Mouse (Mus musculus) ES-E14 (cell line): ENCODE data around the gene Zfp213. TPM values are rescaled to one million over a fixed set of nuclear protein-coding genes. Genes with fewer than 3 reads are reported as not detected.
A peak's percentile ranks its signal among the peaks of the same experiment; 100 is the strongest.

ENCODE experiments used
- DNase-seq: peaks from one replicate; pipeline ENCODE4 v3.0.0-alpha.2; 2013; ENCODE audit warnings: low read depth, low spot score
- H3K27ac ChIP-seq: 2 replicates; pipeline ENCODE4 v1.5.1; 2012; ENCODE audit warnings: low read depth, mild to moderate bottlenecking, low read length, moderate library complexity, mixed read lengths; ENCODE audit not compliant: poor library complexity, insufficient read depth, severe bottlenecking
- H3K36me3 ChIP-seq: 2 replicates; pipeline ENCODE4 v1.6.1; 2012; ENCODE audit warnings: mild to moderate bottlenecking, low read length, moderate library complexity, mixed read lengths; ENCODE audit not compliant: control insufficient read depth, poor library complexity, insufficient read depth, severe bottlenecking
- H3K4me1 ChIP-seq, 2 experiments: fragments of 150-350 bp in 1 of 2; sonication (generic) in 1 of 2; 2 replicates each; pipeline ENCODE4 v1.6.1; 2012; ENCODE audit warnings: low read length in 2 of 2, mild to moderate bottlenecking in 1 of 2, mixed read lengths in 1 of 2; ENCODE audit not compliant: control insufficient read depth in 2 of 2, insufficient read depth in 2 of 2, poor library complexity in 1 of 2
- H3K4me3 ChIP-seq, 2 experiments: fragments of 150-350 bp in 1 of 2; sonication (generic) in 1 of 2; 2 replicates each; pipeline ENCODE4 v1.5.1; 2012; ENCODE audit warnings: low read length in 2 of 2, low read depth in 1 of 2, mild to moderate bottlenecking in 1 of 2, mixed read lengths in 1 of 2; ENCODE audit not compliant: insufficient read depth in 1 of 2, poor library complexity in 1 of 2, severe bottlenecking in 1 of 2
- H3K9ac ChIP-seq: 2 replicates; pipeline ENCODE4 v1.6.1; 2012; ENCODE audit warnings: low read depth, mild to moderate bottlenecking, low read length, mixed read lengths; ENCODE audit not compliant: poor library complexity, insufficient read depth, severe bottlenecking
- H3K9me3 ChIP-seq: fragments of 150-350 bp; sonication (generic); 2 replicates; pipeline ENCODE4 v1.6.1; 2012; ENCODE audit warnings: low read depth, mild to moderate bottlenecking, low read length; ENCODE audit not compliant: control insufficient read depth, insufficient read depth
- CHD2 ChIP-seq: IDR thresholded peaks from 2 replicates; pipeline ENCODE4 v1.6.1; 2014; ENCODE audit warnings: mild to moderate bottlenecking, low read depth, low read length, inconsistent platforms
- HCFC1 ChIP-seq: IDR thresholded peaks from 2 replicates; pipeline ENCODE4 v1.6.1; 2012; ENCODE audit warnings: low read length, inconsistent platforms, borderline replicate concordance; ENCODE audit not compliant: insufficient read depth
- MAFK ChIP-seq: IDR thresholded peaks from 2 replicates; pipeline ENCODE4 v1.6.1; 2014; ENCODE audit warnings: mild to moderate bottlenecking, low read depth, low read length, inconsistent platforms; ENCODE audit not compliant: insufficient read depth
- ZC3H11A ChIP-seq: IDR thresholded peaks from 2 replicates; pipeline ENCODE4 v1.6.1; 2012; ENCODE audit warnings: low read depth, mild to moderate bottlenecking, inconsistent platforms, low read length, borderline replicate concordance
- ZNF384 ChIP-seq: IDR thresholded peaks from 2 replicates; pipeline ENCODE4 v1.6.1; 2012; ENCODE audit warnings: low read depth, low read length, inconsistent platforms
- in situ Hi-C, 2 experiments: fragments of 600-800 bp; cut with MboI; formaldehyde crosslinking; loops; one replicate each; pipeline ENCODE4 v1.15.1; 2025; ENCODE audit warnings: low sequenced_read_pairs in 2 of 2, inconsistent platforms in 1 of 2; ENCODE audit not compliant: unreplicated experiment in 2 of 2
- total RNA-seq: library from RNA; depleted of rRNA; stranded (reverse); fragments of 300-350 nt; gene quantifications from 2 replicates; pipeline ENCODE4 v1.2.3, GENCODE M21; 2012

The Zfp213 gene
- total RNA-seq, 1 experiment = 8.4 TPM

- in situ Hi-C loops = no loop called here
- Histone ChIP-seq H3K9me3 (no peaks in the 10 kb centered on the region), H3K36me3 (0 out of 2 replicates have a peak, but pooled peaks cover 2% of the 10 kb centered on the region), H3K9ac (no peak overlapping the region), H3K27ac (no peak overlapping the region), H3K4me1 (peaks cover 0 to 10% of the 10 kb centered on the region in 2 experiments; a peak in 3 of 4 replicates), H3K4me3 (no peak overlapping the region)
- no peak for DNase-seq
- no peak for TF ChIP-seq ZC3H11A
- no peak for TF ChIP-seq CHD2
- TF ChIP-seq HCFC1 = no peak
- no peak for TF ChIP-seq ZNF384
- no peak for TF ChIP-seq MAFK
Measured at GRCm38 (mm10) chr17:23551963-23552362, 12.1 kb downstream of the Zfp213 start.

GRCm38 (mm10) chr17:23551416-23551815 is 12.6 kb downstream of the Zfp213 start:
- Histone ChIP-seq H3K36me3 (no peaks in the 10 kb centered on the region), H3K27ac (no peak overlapping the region), H3K9me3 (no peaks in the 10 kb centered on the region), H3K4me3 (peak overlapping the region in 1 of 2 experiments; percentile 50; a peak in 2 of 4 replicates), H3K9ac (no peak overlapping the region), H3K4me1 (peaks cover 0 to 10% of the 10 kb centered on the region in 2 experiments; a peak in 3 of 4 replicates)
- in situ Hi-C loops = no loop called here
- no peak for TF ChIP-seq HCFC1
- no peak for TF ChIP-seq MAFK
- TF ChIP-seq ZNF384 = no peak
- no peak for TF ChIP-seq CHD2
- TF ChIP-seq ZC3H11A = no peak
- no peak for DNase-seq

GRCm38 (mm10) chr17:23550856-23551255 is 13.2 kb downstream of the Zfp213 start:
- H3K9me3 ChIP-seq = no peaks in the 10 kb centered on the region

DNA sequence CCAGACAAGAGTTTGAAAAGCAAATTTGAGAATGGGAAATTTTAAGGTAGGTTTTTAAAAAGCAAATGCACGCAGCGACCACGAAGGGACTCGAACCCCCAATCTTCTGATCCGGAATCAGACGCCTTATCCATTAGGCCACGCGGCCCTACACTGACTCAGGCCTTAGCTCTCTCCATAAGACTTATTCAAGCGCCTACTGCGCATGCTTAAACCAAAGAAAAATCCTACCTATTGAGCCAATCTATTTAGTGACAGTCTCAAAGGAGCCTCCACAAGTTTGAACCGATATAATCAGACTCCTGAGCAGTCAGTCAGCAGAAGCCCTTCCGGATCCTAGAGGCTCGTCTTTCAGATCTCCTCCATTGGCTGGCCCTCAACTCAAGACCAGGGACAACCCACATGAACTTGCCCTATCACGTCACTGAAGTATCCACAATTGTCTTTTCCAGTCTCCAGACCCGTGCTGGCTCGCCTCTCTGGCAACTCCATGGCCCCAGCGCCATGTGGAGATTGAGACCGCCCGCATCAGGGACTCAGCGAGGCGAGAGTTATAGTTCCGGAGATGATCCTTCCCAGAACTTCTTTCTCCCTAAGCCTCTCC is 13.7 kb downstream of the Zfp213 start:
- peak overlapping the region; percentile 29; the same call in 1 of the 2 replicates for H3K27ac ChIP-seq
- TF ChIP-seq ZC3H11A = no peak
- TF ChIP-seq CHD2 = no peak
- peak; percentile 90 for TF ChIP-seq MAFK
- TF ChIP-seq HCFC1 = no peak
- no peak for TF ChIP-seq ZNF384
- in situ Hi-C loops = no loop called here

More at GRCm38 (mm10) chr17:23550856-23551255, 13.2 kb downstream of the Zfp213 start:
- TF ChIP-seq MAFK (no peak), CHD2 (no peak), ZC3H11A (no peak), HCFC1 (no peak), ZNF384 (no peak)
- no peak for DNase-seq
- Histone ChIP-seq H3K9ac (peak overlapping the region; percentile 67), H3K4me3 (peak overlapping the region; percentile 50 to 70), H3K36me3 (no peaks in the 10 kb centered on the region), H3K27ac (peak overlapping the region; percentile 29; the same call in 1 of the 2 replicates), H3K4me1 (peaks cover 0 to 10% of the 10 kb centered on the region in 2 experiments; a peak in 3 of 4 replicates)
- in situ Hi-C loops = no loop called here

More for the DNA sequence above, 13.7 kb downstream of the Zfp213 start:
- Histone ChIP-seq H3K4me3 (peak overlapping the region; percentile 58 to 87), H3K4me1 (peaks cover 0 to 13% of the 10 kb centered on the region in 2 experiments; a peak in 3 of 4 replicates), H3K9ac (peak overlapping the region; percentile 67), H3K9me3 (no peaks in the 10 kb centered on the region), H3K36me3 (no peaks in the 10 kb centered on the region)
- DNase-seq = peak; percentile 83
